Mouse (Mus musculus) brain, embryonic 14.5 days (tissue): ENCODE measurements around the gene Pitpnm2. TPM values are rescaled to one million over a fixed set of nuclear protein-coding genes. Genes with fewer than 3 reads are reported as not detected.

Experiments used
- DNase-seq: peaks from one replicate; pipeline ENCODE4 v3.0.0-alpha.2; 2011; ENCODE audit warnings: low read depth
- CTCF ChIP-seq: fragments of 200-500 bp; IDR thresholded peaks from 2 replicates; pipeline ENCODE4 v1.5.1; 2012; ENCODE audit warnings: inconsistent platforms, mild to moderate bottlenecking, moderate library complexity, borderline replicate concordance; ENCODE audit not compliant: insufficient read depth, insufficient read length; ENCODE audit errors: extremely low read depth
- POLR2A ChIP-seq: fragments of 200-500 bp; IDR thresholded peaks from 2 replicates; pipeline ENCODE4 v1.6.1; 2012; ENCODE audit warnings: mild to moderate bottlenecking, inconsistent platforms, borderline replicate concordance; ENCODE audit not compliant: poor library complexity, insufficient read depth, insufficient read length, severe bottlenecking; ENCODE audit errors: extremely low read depth
- polyA plus RNA-seq: library from polyadenylated mRNA; depleted of rRNA; stranded (reverse); fragments of >200 nt; gene quantifications from 2 replicates; pipeline ENCODE4 v1.2.3, GENCODE M21; 2012; rRNA removed

The Pitpnm2 gene
- polyA plus RNA-seq, 1 experiment = 61.2 TPM

DNA sequence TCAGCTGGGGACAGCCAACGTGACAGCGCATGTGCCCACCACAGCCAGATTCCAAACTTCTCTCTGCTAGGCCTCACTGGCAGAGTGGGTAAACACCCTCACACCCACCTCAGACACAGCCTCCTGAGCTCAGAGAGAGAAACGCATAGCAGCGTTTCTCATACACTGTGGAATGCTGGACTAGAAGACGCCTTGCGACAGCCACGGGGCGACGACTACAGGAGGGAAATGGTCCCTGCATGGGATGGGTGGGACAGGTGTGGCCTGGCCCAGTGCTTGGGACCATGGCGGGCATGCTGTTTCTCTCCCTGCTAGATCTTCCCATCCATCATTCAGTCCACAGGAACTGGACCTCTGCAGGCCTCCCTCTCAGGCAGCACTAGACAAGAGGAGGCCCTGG lies 167.1 kb downstream of the Pitpnm2 start:
- TF ChIP-seq POLR2A (no peak), CTCF (no peak)

DNA sequence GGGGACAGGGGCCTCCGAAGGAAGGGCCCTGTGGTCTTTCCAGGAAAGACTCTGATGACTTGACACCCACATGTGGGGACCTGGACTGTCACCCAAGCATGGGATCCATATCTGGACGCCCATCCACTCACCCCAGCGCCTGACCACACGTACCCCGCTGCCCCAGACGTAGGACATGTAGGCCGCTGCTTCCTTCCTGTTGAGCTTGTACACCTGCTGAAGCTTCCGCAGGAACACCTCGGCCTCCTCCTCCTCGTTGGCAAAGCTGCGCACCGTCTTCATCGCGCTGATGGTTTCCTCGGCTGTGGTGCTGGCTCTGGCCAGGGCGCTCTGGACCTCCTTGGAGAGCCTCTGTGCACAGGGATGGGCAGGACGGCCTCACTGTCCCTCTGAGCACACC lies 169.7 kb downstream of the Pitpnm2 start:
- TF ChIP-seq POLR2A (no peak), CTCF (no peak)
- no peak for DNase-seq

More for the DNA sequence above, 167.1 kb downstream of the Pitpnm2 start:
- no peak for DNase-seq

DNA sequence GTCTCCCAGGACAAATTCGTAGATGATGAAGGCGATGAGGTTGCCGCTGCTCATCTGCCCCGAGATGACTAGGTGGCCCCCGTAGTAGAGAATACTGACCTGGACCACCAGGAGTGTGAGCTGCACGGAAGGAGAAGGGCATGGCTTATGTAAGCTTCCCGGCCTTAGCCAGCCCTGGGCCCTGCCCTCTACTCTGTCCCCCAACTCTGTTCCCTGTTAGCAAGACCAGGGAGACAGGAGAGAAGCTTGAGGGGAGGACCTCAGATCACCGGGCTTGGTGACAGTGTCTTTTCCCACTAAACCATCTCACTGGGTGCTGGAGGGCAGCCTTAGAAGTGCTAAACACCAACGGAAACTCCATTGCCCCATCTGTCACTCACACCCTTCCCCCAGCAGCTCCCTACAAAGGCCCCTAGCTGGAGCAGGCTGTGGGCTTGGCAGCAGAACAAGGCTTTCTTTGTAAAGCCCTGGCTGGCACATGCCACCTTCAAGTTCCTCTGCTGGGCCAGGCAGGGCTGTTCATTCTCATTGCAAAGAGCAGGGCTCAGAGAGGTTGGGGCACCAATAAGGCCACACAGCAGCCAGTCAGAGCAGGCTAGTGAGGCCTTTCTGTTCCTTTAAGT lies 170.7 kb downstream of the Pitpnm2 start:
- no peak for TF ChIP-seq CTCF
- no peak for TF ChIP-seq POLR2A

DNA sequence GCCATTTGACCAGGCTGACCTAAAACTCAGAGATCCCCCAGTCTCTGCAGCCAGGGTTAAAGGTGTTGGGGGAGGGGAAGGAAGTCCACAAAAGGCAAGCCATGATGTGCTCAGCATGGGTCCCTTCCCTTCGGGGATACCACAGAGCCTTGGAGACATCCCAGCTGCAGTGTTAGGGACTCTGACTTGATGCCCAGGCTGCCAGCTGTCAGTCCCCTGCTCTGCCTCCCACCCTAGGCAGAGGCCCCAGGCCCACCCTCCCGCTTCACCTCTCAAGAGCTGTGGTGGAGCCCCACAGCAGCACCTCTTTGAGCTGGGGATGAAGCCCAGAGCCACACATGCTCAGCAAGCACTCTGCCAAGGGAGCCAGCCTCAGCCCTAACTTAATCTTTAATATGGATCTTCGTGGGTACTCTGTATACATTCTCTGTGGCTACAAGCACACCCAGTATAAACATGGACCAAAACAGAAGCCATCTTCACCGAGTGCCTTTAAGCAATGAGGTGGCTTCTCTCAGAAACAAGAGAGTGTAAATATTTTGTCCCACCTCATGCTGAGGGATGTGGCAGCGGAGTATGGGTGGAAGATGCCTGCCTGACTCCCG lies 171.6 kb downstream of the Pitpnm2 start:
- DNase-seq = peak; percentile 51
- TF ChIP-seq POLR2A (no peak), CTCF (no peak)

More for the DNA sequence above, 170.7 kb downstream of the Pitpnm2 start:
- DNase-seq = peak; percentile 98

DNA sequence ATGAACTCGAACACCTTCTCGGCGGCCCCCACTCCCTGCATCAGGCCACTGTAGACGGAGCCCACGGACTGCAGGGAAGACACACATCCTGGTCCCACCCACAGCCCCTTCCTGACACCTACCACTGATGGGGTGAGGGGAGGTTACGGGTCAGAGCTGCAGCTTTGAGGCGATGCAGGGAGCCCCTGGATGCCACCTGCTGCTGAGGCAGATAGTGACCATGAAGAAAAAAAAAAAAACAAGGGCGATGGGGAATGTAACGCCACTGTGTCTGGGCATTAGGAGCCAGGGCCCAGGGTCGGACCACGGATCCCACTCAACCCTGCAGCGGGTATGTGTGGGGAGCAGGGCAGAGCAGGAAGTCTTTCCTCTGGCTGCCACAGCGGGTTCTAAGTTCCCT lies 172.3 kb downstream of the Pitpnm2 start:
- no peak for TF ChIP-seq CTCF
- TF ChIP-seq POLR2A = no peak
- no peak for DNase-seq

DNA sequence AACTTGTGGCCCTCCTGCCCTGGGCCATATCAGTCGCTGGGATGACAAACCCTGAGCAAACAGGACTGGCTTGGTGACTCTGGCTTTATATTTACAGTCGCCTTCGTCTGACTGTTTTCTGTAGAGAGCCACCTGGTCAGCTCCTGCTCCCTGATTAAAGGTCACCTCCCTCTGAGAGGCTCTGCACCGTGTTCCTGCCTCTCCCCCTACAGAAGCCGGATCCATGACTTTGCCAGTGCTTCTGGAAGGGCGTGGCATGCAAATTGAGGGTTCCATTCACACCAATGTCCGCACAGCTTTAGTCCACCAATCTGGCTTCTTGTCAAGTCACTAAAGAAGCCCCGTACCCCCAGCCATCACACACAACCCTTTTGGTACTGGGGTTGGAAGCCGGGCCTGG lies 173.0 kb downstream of the Pitpnm2 start:
- DNase-seq = no peak
- TF ChIP-seq POLR2A (no peak), CTCF (no peak)

DNA sequence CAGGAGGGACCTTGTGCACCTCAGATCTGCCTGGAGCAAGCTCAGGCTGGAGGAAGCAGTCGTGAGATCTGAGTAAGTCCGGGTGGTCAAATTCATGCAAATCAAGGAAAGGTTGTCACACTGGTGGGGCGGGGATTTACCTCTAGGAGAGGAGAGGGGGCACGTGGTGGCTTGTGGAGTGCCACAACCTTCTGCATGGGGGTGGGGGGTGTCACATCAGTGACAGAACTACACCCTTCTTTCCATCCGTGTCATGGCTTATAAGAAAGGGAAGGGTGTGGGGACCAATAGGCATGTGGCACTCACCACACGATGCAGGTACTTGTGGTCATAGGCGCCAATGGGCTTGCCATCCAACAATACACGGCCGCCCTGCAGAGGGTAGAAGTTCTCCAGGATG lies 173.8 kb downstream of the Pitpnm2 start:
- no peak for DNase-seq
- TF ChIP-seq CTCF (no peak), POLR2A (no peak)

DNA sequence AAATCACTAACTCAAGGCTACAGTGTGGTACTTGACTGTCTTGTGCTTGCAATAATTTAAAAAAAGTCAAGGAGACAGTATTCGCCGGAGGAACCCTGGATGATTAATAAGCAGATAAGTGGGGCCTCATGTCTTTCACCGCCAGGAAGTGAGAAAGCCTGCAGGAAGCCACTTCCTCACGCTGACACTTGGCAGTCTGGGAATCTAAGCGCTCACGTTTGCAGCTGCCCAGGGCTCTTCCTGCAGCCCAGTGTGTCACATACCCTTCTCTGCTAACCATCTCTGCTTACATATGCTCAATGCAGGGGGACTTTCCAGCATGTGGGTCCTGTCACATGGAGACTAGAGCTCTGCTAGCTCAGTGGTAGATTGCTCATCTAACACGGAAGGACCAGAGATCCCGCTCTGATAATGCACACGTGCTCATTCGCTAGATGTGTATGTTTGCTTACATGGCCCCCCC lies 174.7 kb downstream of the Pitpnm2 start:
- peak; percentile 49 for DNase-seq
- no peak for TF ChIP-seq POLR2A
- no peak for TF ChIP-seq CTCF

DNA sequence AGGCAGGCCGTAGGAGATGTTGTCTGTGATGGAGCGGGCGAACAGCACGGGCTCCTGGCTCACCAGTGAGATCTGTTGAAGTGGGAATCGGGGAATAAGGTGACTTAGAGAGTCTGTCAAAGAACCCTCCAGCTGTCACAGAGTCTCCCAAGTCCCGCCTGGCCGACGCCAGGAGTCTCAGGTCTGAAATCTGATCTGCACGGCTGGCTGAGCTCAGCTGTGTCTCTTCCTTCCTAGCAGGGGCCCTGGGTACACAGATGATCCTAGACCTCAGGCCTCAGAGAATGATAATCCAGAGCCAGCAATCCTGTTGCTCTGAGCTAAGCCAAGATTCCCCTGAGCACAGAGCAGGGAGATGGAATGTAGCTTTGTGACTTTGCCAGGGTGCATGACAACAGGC lies 175.9 kb downstream of the Pitpnm2 start:
- DNase-seq = peak; percentile 22
- TF ChIP-seq POLR2A = no peak
- TF ChIP-seq CTCF = no peak

DNA sequence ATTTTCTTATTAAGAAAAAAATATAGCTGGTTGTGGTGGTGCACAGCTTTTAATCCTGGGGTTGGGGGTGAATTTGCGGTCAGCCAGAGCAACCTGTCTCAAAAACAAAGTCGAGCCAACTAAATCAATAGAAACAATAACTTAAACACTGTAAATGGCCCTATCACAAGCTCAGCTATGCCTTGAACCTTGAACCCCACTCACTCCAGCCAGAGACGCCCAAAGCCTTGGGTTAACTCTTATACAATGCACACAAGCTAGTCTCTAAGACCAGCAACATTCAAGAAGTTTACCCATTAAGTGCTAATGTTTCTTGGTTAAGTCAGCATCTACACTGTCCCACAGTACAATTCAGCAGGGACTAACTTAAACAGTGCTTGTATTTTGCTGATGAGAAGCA lies 179.9 kb downstream of the Pitpnm2 start:
- TF ChIP-seq CTCF = no peak
- TF ChIP-seq POLR2A = no peak
- no peak for DNase-seq

Other genes starting within 250 kb of the Pitpnm2 start
- gene Vps37b, start 217.5 kb downstream of the Pitpnm2 start, polyA plus RNA-seq = 79.9 and 107 TPM in 2 replicates
- 6.5 and 9.6 TPM in 2 replicates for gene Abcb9, start 154.0 kb downstream of the Pitpnm2 start, polyA plus RNA-seq
- 38.1 and 47.2 TPM in 2 replicates for gene Ogfod2, start 137.5 kb downstream of the Pitpnm2 start, polyA plus RNA-seq
- gene Arl6ip4, start 133.7 kb downstream of the Pitpnm2 start, polyA plus RNA-seq = 64.5 and 67.8 TPM in 2 replicates
- gene Mphosph9, start 78.2 kb upstream of the Pitpnm2 start, polyA plus RNA-seq = 18.3 and 19.4 TPM in 2 replicates
- gene 2810006K23Rik, start 78.3 kb upstream of the Pitpnm2 start, polyA plus RNA-seq = 10.8 and 13.3 TPM in 2 replicates
- gene Cdk2ap1, start 113.3 kb upstream of the Pitpnm2 start, polyA plus RNA-seq = 303 and 477 TPM in 2 replicates
- 42.1 and 53.2 TPM in 2 replicates for gene Sbno1, start 176.2 kb upstream of the Pitpnm2 start, polyA plus RNA-seq
- 69.9 and 70.8 TPM in 2 replicates for gene Kmt5a, start 190.2 kb upstream of the Pitpnm2 start, polyA plus RNA-seq
- 22.7 and 24.4 TPM in 2 replicates for gene Rilpl2, start 228.6 kb upstream of the Pitpnm2 start, polyA plus RNA-seq
- gene Snrnp35, start 233.4 kb upstream of the Pitpnm2 start, polyA plus RNA-seq = 9.4 and 13.8 TPM in 2 replicates